Mouse (Mus musculus) hindbrain, embryonic 11.5 days (tissue): Measurements from ENCODE around the gene Pecam1. TPM values are rescaled to one million over a fixed set of nuclear protein-coding genes. Genes with fewer than 3 reads are reported as not detected.

Source experiments
- ATAC-seq: fragments of 200-750 bp; cut with Nextera tagmentation; 2 replicates; pipeline ENCODE4 v1.8.0; 2017; ENCODE audit warnings: mild to moderate bottlenecking, moderate TSS enrichment, moderate library complexity; ENCODE audit not compliant: low FRiP score
- DNase-seq: peaks from one replicate; pipeline ENCODE4 v3.0.0-alpha.2; 2015; ENCODE audit warnings: low spot score
- H3K27ac ChIP-seq: fragments of 300-500 bp; sonication (generic); 2 replicates; pipeline ENCODE4 v1.5.1; 2014; ENCODE audit warnings: mild to moderate bottlenecking, low read depth, low read length
- H3K27me3 ChIP-seq: fragments of 300-500 bp; sonication (generic); 2 replicates; pipeline ENCODE4 v1.6.1; 2014; ENCODE audit warnings: mild to moderate bottlenecking, low read length, moderate library complexity, mixed read lengths; ENCODE audit not compliant: control insufficient read depth, insufficient read depth
- H3K36me3 ChIP-seq: fragments of 300-500 bp; sonication (generic); 2 replicates; pipeline ENCODE4 v1.6.1; 2014; ENCODE audit warnings: mild to moderate bottlenecking, low read length, moderate library complexity, mixed read lengths; ENCODE audit not compliant: control insufficient read depth, insufficient read depth
- H3K4me1 ChIP-seq: fragments of 300-500 bp; sonication (generic); replicated peaks from 2 replicates; pipeline ENCODE4 v1.6.1; 2014; ENCODE audit warnings: low read length, mixed read lengths; ENCODE audit not compliant: control insufficient read depth, insufficient read depth
- H3K4me2 ChIP-seq: fragments of 300-500 bp; sonication (generic); replicated peaks from 2 replicates; pipeline ENCODE4 v1.6.1; 2014; ENCODE audit warnings: mild to moderate bottlenecking, low read depth, low read length
- H3K4me3 ChIP-seq: fragments of 300-500 bp; sonication (generic); 2 replicates; pipeline ENCODE4 v1.5.1; 2014; ENCODE audit warnings: low read depth, low read length
- H3K9ac ChIP-seq: fragments of 300-500 bp; sonication (generic); 2 replicates; pipeline ENCODE4 v1.6.1; 2014; ENCODE audit warnings: low read depth, low read length
- H3K9me3 ChIP-seq: fragments of 300-500 bp; sonication (generic); 2 replicates; pipeline ENCODE4 v1.6.1; 2016; ENCODE audit warnings: low read length; ENCODE audit not compliant: control insufficient read depth
- WGBS: fragments of 180-500 bp; shearing (Covaris S2); extraction: QIAGEN DNeasy Blood & Tissue Kit; methylation state at CpG from one replicate; pipeline ENCODE4 v1.1.7; 2014; 5-methylcytosine and 5-hydroxymethylcytosine counted together
- polyA plus RNA-seq: library from polyadenylated mRNA; unstranded; fragments of >200 nt; fragmentation: Nextera tagmentation; extraction: Ambion mirVana; gene quantifications from 2 replicates; pipeline ENCODE4 v1.2.1, GENCODE M21; 2014

Gene Pecam1
- polyA plus RNA-seq, 1 experiment from 2014 or later: 20.3 TPM

DNA sequence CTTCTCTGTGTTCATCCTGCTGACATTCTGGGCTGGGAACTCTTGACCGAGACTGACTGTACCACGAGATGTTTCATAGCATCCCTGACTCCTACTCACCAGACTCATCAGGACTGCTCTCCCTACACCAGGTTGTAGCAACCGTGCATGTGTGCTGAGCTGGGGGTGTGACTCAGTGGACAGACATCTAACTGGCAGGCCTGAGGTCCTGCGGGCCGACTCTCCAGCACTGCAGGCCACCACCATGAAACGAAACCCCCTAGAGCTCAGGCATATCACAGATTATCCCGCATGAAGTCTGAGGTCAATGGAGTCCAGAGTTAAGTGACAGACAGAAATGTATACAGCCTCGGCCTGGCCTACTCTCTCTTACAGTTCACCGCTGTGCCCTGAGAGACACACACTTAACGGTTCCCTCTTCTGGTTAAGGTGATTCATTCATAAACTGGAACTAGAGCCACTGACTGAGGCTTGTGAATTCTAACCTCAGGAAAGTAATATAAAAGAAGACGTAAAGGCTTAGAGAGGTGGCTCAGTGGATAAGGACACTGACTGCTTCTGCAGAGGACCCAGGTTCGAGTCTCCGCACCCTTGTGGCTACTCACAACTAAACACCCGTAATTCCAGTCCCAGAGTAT, 83.8 kb downstream of the Pecam1 start:
- Histone ChIP-seq H3K36me3 (no peaks in the 10 kb centered on the region), H3K27me3 (no peaks in the 10 kb centered on the region), H3K9me3 (no peaks in the 10 kb centered on the region), H3K4me3 (no peak overlapping the region), H3K9ac (no peak overlapping the region), H3K27ac (no peak overlapping the region), H3K4me2 (no peak overlapping the region), H3K4me1 (no peaks in the 10 kb centered on the region)
- no peak for DNase-seq
- no peak for ATAC-seq
- WGBS: 90% methylated on average over 14 of the region's 14 CpGs

DNA sequence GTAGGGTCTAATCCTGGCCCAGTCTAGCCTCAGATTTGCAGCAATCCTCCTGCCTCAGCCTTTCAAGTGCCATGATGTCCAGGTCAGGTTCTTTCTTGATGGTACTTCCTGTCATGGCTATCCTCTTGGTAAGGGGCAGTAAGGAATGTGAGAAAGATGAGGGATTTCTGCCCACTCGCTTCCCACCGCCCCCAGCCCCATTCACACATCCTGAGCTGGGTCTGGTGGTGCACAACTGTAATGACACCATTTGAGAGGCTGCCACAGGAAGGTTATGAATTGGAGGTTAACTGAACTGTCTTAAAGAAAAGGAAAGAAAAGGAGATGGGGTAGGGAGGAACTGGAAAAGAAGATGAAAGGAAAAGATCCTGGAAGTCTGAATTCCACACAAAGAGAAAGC, 84.6 kb downstream of the Pecam1 start:
- Histone ChIP-seq H3K9me3 (no peaks in the 10 kb centered on the region), H3K4me3 (no peak overlapping the region), H3K36me3 (no peaks in the 10 kb centered on the region), H3K9ac (no peak overlapping the region), H3K4me2 (no peak overlapping the region), H3K27me3 (no peaks in the 10 kb centered on the region), H3K27ac (no peak overlapping the region), H3K4me1 (no peaks in the 10 kb centered on the region)
- ATAC-seq: no peak
- no peak for DNase-seq
- whole genome bisulfite sequencing: 81% methylated on average over 2 of the region's 2 CpGs

DNA sequence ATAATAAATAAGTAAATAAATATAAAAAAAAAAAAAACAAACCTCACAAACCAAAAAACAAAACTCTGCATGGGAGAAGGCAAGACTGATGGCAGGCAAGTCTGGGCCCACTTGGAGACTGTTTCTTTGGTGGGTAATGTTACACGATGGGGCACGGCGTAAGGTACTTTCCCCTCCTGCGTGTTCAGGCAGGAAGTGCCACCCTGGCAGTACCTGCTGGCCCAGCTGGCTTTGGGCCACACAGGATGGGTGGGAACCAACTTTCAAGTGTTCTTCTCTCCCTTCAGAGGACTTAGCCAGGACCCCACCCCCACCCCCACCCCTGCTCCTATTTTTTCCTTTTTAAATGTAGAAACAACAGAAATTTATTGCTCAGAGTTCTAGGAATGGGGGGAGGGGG, 85.1 kb downstream of the Pecam1 start:
- Histone ChIP-seq H3K4me3 (no peak overlapping the region), H3K27me3 (no peaks in the 10 kb centered on the region), H3K4me1 (no peaks in the 10 kb centered on the region), H3K36me3 (no peaks in the 10 kb centered on the region), H3K4me2 (no peak overlapping the region), H3K9me3 (no peaks in the 10 kb centered on the region), H3K9ac (no peak overlapping the region), H3K27ac (no peak overlapping the region)
- DNase-seq (no peak), ATAC-seq (no peak)
- 85% methylated on average over 4 of the region's 4 CpGs for WGBS

DNA sequence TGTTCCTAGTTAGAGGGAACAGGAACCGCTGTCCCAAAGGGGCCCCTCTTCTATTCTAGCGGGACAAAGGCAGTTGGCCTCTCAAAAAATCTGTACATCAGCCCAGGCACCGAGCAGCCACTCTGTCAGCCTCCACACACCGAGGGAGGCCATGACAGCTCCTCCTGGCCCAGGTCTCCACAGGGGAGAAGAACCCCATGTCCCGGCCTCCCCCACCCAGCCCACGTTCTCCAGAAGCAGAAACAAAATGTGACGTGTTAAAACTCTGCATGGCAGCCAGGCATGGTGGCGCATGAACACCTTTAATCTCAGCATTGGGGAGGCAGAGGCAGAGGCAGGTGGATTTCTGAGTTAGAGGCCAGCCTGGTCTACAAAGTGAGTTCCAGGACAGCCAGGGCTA, 85.7 kb downstream of the Pecam1 start:
- WGBS: 71% methylated on average over 8 of the region's 8 CpGs
- H3K9me3 ChIP-seq: no peaks in the 10 kb centered on the region
- ATAC-seq: no peak
- no peak overlapping the region for H3K9ac ChIP-seq
- no peak overlapping the region for H3K4me2 ChIP-seq
- no peaks in the 10 kb centered on the region; the same call in 1 of the 2 replicates for H3K4me1 ChIP-seq
- no peak overlapping the region for H3K4me3 ChIP-seq
- DNase-seq: no peak
- no peak overlapping the region for H3K27ac ChIP-seq
- no peaks in the 10 kb centered on the region for H3K36me3 ChIP-seq
- H3K27me3 ChIP-seq: no peaks in the 10 kb centered on the region

DNA sequence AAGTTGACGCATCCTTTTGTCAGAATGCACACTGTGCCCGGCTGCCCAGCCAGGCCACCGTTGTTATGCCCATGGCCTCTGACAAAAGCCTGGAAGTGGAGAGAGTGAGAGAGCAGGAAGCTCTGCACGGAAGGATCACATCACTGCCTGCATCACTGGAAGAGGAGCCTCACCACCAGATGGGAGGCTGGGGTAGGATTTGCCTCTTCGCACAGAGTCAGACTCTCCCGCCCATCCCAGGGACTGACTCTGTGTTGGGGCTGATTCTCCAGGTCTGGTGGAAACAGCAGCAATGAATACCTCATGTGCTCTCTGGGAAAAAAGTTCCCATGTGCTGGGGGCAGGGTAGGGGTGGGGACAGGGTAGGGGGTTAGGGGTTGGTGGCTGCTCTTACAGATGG, 86.6 kb downstream of the Pecam1 start:
- Histone ChIP-seq H3K4me3 (no peak overlapping the region), H3K4me2 (no peak overlapping the region), H3K9me3 (no peaks in the 10 kb centered on the region), H3K36me3 (no peaks in the 10 kb centered on the region), H3K27me3 (no peaks in the 10 kb centered on the region), H3K27ac (no peak overlapping the region), H3K9ac (no peak overlapping the region), H3K4me1 (peaks cover 5% of the 10 kb centered on the region; the same call in 1 of the 2 replicates)
- ATAC-seq (no peak), DNase-seq (no peak)
- 60% methylated on average over 6 of the region's 6 CpGs for WGBS

DNA sequence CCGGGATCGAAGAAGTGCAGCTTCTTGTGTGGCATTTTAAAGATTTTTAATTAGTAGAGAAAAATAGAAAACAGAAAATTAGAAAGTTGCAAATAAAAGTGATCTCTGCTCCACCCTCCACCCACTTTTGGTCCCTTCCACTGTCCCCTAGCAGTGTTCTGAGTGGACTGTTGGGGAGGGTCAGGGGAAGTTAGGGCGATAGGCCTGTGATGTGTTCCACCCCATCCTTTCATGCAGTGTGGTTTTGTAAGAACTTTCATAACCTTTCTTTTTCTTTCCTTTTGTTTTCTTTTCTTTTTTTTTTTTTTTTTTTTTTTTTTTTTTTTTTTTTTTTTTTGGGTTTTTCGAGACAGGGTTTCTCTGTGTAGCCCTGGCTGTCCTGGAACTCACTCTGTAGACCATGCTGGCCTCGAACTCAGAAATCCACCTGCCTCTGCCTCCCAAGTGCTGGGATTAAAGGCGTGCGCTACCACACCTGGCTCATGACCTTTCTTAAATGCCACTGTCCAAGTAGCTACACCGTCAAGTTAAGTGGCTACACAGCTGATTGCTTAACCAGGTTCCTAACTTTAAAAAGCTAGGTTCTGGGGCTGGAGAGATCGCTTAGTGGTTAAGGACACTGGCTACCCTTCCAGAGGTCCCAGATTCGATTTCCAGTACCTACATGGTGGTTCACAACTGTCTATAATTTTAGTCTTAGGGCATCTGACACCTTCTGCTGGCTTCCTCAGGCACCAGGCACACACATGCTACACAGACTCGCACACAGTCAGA, 87.6 kb downstream of the Pecam1 start:
- WGBS: 90% methylated on average over 10 of the region's 11 CpGs

DNA sequence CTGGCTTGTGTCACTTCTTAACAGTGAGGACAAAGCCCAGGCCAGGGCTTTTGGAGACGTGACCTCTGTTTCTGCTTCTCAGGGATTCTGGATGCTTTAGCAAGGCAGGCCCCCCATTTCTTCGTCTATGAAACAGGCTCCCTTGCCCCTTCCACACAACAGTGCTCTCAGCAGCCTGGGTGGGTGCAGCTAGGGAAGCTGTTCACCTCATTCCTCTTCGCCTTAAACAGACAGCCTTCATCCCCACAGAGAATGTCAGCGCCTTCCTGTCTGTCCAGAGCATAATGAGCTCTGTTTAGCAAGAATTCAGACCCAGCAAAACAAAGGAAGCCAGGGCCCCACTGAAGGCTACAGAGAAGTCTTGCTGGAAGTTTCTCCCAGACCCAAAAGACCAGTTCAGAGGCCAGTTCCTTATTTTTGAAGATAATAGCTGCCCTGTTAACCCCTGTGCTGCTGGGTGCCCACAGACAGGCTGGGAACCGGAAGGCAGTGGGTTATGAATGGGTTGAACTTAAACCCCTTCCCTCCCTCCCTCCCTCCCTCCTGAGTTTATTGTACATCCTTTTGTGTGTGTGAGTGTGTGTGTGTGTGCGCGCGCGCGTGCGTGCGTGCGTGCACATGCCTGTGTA, 89.9 kb downstream of the Pecam1 start:
- peak; percentile 52 for DNase-seq
- ATAC-seq: peak; percentile 38; the same call in 1 of the 2 replicates
- Histone ChIP-seq H3K9me3 (no peaks in the 10 kb centered on the region), H3K36me3 (no peaks in the 10 kb centered on the region), H3K27ac (peak overlapping the region; percentile 80), H3K4me2 (no peak overlapping the region), H3K9ac (peak overlapping the region; percentile 12; the same call in 1 of the 2 replicates), H3K27me3 (no peaks in the 10 kb centered on the region), H3K4me3 (no peak overlapping the region), H3K4me1 (peaks cover 9% of the 10 kb centered on the region)
- WGBS: 39% methylated on average over 13 of the region's 13 CpGs

More for the DNA sequence above, 87.6 kb downstream of the Pecam1 start:
- H3K9ac ChIP-seq: no peak overlapping the region
- ATAC-seq (no peak), DNase-seq (no peak)
- H3K4me3 ChIP-seq: no peak overlapping the region
- H3K4me1 ChIP-seq: peaks cover 7% of the 10 kb centered on the region
- no peak overlapping the region for H3K4me2 ChIP-seq
- H3K27ac ChIP-seq: no peak overlapping the region
- H3K36me3 ChIP-seq: no peaks in the 10 kb centered on the region
- no peaks in the 10 kb centered on the region for H3K27me3 ChIP-seq
- no peaks in the 10 kb centered on the region for H3K9me3 ChIP-seq

DNA sequence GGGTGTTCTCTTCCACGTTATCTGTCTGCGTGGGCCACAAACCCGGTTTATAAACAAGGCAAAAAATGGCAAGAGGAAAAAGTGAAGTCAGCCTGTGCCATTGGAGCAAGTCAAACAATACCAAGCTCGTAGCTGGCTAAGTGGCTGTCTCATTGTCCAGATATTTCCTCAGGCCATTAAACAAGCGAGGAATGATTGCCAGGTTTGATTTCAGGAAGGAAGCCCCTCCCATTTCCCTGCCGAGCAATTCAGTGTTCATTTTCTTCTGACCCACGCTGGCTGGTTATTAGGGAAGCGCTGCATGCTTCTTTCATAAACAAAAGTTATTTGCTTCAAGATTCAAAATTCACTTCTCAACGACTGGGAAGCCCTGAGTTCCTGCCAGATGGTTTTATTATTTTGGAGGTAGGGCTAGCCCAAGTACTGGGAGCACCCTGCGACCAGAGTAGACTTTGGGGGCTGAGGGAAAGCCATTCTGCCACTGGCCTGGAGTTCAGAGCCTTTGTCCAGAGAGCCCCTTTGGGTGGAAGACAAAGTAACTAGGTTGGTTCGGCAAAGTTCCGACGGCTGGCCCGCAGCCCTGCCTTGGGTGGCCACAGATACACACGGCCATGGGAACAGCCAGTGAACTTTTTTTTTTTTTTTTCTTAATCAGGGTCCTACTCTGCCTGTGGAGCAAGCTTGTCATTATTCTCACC, 90.7 kb downstream of the Pecam1 start:
- H3K9me3 ChIP-seq: no peaks in the 10 kb centered on the region
- 52% methylated on average over 15 of the region's 15 CpGs for WGBS
- no peaks in the 10 kb centered on the region for H3K27me3 ChIP-seq
- no peak overlapping the region for H3K9ac ChIP-seq
- ATAC-seq: no peak
- DNase-seq: no peak
- H3K4me1 ChIP-seq: peaks cover 9% of the 10 kb centered on the region
- H3K4me3 ChIP-seq: no peak overlapping the region
- H3K27ac ChIP-seq: peak overlapping the region; percentile 80
- no peaks in the 10 kb centered on the region for H3K36me3 ChIP-seq
- H3K4me2 ChIP-seq: no peak overlapping the region
